Comparison of ENCODE assay signal across 1 mouse cellular context in the genomic region with DNA sequence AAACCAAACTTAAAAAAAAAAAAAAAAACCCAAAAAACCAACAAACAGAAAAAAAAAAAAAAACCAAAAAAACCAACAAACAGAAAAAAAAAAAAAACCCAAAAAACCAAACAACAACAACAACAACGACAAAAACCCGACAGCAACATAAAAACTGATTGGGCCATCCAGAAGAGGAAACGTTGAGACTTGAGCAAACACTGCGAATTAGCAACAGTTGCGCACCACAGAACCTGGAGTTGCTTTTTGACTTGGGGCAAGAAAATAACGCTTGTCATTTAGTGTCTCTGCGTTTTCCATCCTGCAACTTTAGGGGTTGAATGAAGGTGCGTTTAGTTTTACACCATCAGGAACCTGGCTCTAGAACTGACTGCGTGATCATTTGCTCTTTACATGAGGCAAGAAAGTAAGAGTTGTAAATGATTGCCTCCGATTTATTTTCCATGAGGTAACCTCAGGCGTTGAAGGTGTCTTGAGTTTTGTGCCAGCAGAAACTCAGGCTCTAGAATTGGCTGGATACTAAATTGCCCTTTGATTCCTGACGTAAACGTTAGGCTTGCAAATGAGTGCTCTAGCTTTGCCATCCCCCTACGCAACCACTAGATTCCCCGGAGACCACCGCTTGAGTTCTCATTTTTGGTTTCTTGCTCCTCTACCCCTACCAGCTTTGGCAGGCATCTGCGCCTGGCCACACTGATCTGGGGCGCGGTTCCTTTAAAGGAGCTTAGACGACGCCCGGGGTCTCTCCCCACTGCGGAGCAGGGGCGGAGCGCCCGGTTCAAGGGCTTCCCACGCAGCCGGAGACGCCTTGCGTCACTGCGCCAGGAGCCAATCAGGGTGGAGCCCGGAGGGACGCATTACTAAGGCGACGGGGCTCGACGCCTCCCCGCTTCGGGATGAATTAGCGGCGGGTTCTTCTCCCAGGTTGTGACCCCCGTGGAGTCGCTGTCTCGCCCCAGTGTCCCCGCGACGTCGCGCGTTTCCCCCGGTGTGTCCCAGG.
TF ChIP-seq lines count a peak whose summit lies in the region.

Gene Lclat1 (plus strand): TSS at position 828 of the 1,000 bp plus-strand sequence.

TF ChIP-seq in MEL, 35 proteins besides CTCF, POLR2A, EP300 and RAD21 (continued from another document):
- peak; percentile 94 for TF ChIP-seq SIN3A (IDR thresholded peaks at IDR 0.05; ENCODE audit: low read length)
- TF ChIP-seq MXI1 (IDR thresholded peaks at IDR 0.05; ENCODE audit: low read depth, low read length): peak; percentile 86
- no peak for TF ChIP-seq RCOR1 (IDR thresholded peaks at IDR 0.05; ENCODE audit: low read depth, low read length)
- TF ChIP-seq TCF12 (IDR thresholded peaks at IDR 0.05; ENCODE audit: low read depth, low read length): peak; percentile 29; the same call in 1 of the 2 replicates
TF ChIP-seq in MEL: peak in this region for 13.
